Mouse (Mus musculus) lung, embryonic 14.5 days (tissue): Measurements from ENCODE around the gene Otulinl. TPM values are rescaled to one million over a fixed set of nuclear protein-coding genes. Genes with fewer than 3 reads are reported as not detected.

Experiments used
- ATAC-seq: fragments of 200-750 bp; cut with Nextera tagmentation; 2 replicates; pipeline ENCODE4 v1.8.0; 2017; ENCODE audit warnings: mild to moderate bottlenecking, moderate TSS enrichment, moderate library complexity; ENCODE audit not compliant: insufficient read depth
- DNase-seq: peaks from one replicate; pipeline ENCODE4 v3.0.0-alpha.2; 2015
- H3K27ac ChIP-seq: fragments of 300-500 bp; sonication (generic); 2 replicates; pipeline ENCODE4 v1.5.1; 2014; ENCODE audit warnings: low read depth, mild to moderate bottlenecking, moderate library complexity
- H3K27me3 ChIP-seq: fragments of 300-500 bp; sonication (generic); 2 replicates; pipeline ENCODE4 v1.6.1; 2014; ENCODE audit warnings: low read length, control low read depth; ENCODE audit not compliant: insufficient read depth
- H3K36me3 ChIP-seq: fragments of 300-500 bp; sonication (generic); 2 replicates; pipeline ENCODE4 v1.6.1; 2014; ENCODE audit warnings: control low read depth; ENCODE audit not compliant: insufficient read depth
- H3K4me1 ChIP-seq: fragments of 300-500 bp; sonication (generic); 2 replicates; pipeline ENCODE4 v1.6.1; 2014; ENCODE audit warnings: antibody characterized with exemption, control low read depth; ENCODE audit not compliant: insufficient read depth
- H3K4me2 ChIP-seq: fragments of 300-500 bp; sonication (generic); 2 replicates; pipeline ENCODE4 v1.6.1; 2014; ENCODE audit warnings: mild to moderate bottlenecking
- H3K4me3 ChIP-seq: fragments of 300-500 bp; sonication (generic); 2 replicates; pipeline ENCODE4 v1.5.1; 2014; ENCODE audit warnings: low read depth, low read length
- H3K9ac ChIP-seq: fragments of 300-500 bp; sonication (generic); 2 replicates; pipeline ENCODE4 v1.6.1; 2014
- H3K9me3 ChIP-seq: fragments of 300-500 bp; sonication (generic); 2 replicates; pipeline ENCODE4 v1.6.1; 2016; ENCODE audit warnings: low read depth, low read length, control low read depth
- CTCF ChIP-seq: IDR thresholded peaks from 2 replicates; pipeline ENCODE4 v1.5.1; 2016; ENCODE audit warnings: antibody characterized with exemption, low read depth
- WGBS: fragments of 180-500 bp; shearing (Covaris S2); extraction: QIAGEN DNeasy Blood & Tissue Kit; methylation state at CpG from one replicate; pipeline ENCODE4 v1.1.7; 2014; 5-methylcytosine and 5-hydroxymethylcytosine counted together
- polyA plus RNA-seq: library from polyadenylated mRNA; unstranded; fragments of >200 nt; fragmentation: Nextera tagmentation; extraction: Ambion mirVana; gene quantifications from 2 replicates; pipeline ENCODE4 v1.2.1, GENCODE M21; 2014

The Otulinl gene
- polyA plus RNA-seq, 1 experiment from 2014 or later, result 15.8 TPM

DNA sequence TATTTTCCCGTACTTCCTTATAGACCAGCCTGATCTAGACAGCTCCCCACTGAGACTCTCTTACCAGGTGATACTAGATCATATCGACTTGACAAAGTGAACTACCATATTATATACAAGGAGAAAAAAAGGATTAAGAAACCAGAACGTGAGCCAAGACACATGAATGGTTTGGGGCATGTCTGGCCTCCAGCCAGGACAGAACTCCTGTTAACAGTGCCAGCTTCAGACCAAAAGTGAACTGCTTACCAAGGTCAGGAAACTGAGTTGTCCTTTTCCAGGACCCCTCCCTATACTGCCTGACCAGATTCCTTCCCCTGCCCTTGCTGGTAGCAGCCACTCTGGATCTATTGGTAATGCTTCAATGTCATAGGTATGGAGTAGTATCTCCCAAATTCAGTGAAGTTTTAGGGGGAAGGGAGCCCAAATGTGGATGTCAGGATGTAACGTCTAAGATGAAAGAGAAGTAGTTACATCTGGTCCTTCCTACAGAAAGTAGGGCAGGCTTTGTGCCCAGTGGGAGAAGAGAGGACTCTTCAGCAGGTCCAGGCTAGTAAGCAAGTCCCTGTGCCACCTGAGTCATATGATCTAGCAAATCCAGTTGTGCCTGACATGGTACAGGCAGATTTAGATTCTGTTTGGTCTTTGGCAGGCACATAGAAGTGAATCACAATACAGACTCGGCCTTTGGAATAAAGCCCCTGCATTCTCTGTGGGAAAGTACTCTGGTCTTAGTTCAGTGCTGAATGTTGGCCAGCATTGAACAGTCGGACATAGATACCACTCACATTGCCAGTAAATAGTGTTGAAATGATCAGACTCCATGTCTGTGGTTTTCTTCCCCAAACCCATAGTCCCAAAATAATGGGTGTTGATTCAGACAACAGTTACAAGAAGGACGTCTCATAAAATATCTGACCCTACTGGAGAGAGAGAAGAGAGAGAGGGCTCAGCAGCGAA, 47.2 kb downstream of the Otulinl start:
- no peaks in the 10 kb centered on the region for H3K36me3 ChIP-seq
- no peak for DNase-seq

DNA sequence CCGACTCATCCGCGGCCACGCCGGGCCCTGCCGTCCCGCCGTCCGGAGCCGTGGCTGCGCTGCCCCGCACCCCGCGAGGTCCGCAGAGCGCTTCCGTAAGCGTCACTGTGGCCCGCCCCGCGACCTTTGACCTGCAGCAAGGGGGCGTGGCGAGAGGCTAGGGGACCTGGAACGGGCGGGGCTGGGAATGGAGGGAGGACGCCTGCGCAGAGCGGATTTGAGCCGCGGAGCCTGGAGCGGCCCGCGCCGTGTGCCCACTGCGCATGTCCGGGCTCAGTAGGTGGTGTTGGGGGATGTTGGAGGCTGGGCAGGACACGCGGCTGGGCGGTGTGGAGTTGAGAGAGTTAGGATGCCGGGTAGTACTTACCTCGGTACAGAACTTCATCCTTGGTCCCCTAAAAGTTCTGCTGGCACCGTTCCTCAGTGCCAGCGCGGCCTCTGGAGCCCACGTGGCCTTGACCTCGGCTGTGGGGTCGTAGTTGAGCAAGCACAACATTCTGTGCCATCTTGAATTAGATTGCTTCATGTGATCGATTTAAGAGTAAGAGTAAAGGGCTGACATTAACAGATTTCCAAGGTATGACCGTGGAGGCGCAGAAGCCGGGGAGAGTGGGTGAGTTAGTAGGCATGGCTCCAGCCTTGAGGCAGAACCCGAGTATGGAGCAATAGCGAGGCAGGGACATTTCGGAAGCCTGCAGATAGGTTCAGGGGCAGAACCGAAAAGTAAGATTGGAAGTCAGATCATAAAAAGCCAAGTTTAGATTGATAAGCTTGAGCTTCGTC, 50.6 kb downstream of the Otulinl start, which contains the start of gene Otulin:
Gene Otulin, minus strand, starts transcription at position 93 of the 783 bp plus-strand sequence.
- peaks cover 10% of the 10 kb centered on the region for H3K4me1 ChIP-seq
- TF ChIP-seq CTCF, result no peak
- no peaks in the 10 kb centered on the region for H3K9me3 ChIP-seq
- 6% methylated on average over 56 of the region's 56 CpGs for WGBS
- H3K36me3 ChIP-seq, result peaks cover 7% of the 10 kb centered on the region; the same call in 1 of the 2 replicates
- DNase-seq (peak; percentile 99), ATAC-seq (peak; percentile 99)
- H3K27me3 ChIP-seq, result no peaks in the 10 kb centered on the region
- peak within 1 kb of the TSS; percentile 86 for H3K9ac ChIP-seq
- H3K27ac ChIP-seq, result peak within 1 kb of the TSS; percentile 58; the same call in 1 of the 2 replicates
- peak within 1 kb of the TSS; percentile 89 for H3K4me2 ChIP-seq
- peak within 1 kb of the TSS; percentile 90 for H3K4me3 ChIP-seq

More for the DNA sequence above, 47.2 kb downstream of the Otulinl start:
- TF ChIP-seq CTCF, result no peak
- H3K27me3 ChIP-seq, result no peaks in the 10 kb centered on the region
- 73% methylated on average over 8 of the region's 8 CpGs for WGBS
- no peak for ATAC-seq
- peaks cover 6% of the 10 kb centered on the region; the same call in 1 of the 2 replicates for H3K4me1 ChIP-seq
- no peak overlapping the region for H3K4me3 ChIP-seq
- no peaks in the 10 kb centered on the region for H3K9me3 ChIP-seq
- no peak overlapping the region for H3K9ac ChIP-seq
- no peak overlapping the region for H3K27ac ChIP-seq
- H3K4me2 ChIP-seq, result no peak overlapping the region

DNA sequence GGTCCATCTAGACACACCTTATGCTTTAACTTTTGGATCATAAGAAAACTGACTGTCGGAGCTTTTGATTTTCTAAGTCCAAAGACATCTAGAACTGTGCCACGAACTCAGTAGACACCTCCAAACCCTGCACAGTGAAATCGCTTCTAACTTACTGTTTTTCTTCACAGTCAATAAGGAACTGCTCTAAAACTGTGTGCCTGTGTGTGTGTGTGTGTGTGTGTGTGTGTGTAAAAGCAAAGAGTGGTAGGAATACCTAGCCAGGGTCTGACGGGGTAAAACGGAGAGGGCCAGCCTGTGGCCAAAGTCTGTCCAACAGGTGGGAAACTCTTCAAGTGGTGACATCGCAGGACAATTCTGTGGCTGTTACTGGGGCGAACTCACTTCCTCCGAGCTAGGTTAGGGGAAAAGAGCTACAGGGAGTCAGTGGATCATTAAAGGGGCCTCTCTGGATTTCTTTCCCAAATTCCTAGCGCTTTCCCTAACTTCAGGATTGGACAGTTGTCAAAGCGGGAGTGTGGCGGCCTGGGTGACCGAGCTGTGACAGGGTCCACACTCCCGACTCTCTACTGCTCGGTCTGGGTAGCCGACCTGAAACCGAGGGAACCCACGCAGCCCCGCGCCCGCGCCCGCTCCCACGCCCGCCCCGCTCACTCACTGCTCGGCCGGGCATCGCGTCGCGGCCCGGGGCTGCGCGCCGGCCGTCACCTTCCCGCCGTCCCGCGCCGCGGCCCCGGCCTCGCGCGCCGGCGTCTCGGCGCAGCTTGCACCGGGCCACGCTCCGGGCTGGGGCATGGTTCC, 51.4 kb downstream of the Otulinl start:
- Histone ChIP-seq H3K9me3 (no peaks in the 10 kb centered on the region), H3K27me3 (no peaks in the 10 kb centered on the region), H3K36me3 (peaks cover 15% of the 10 kb centered on the region; the same call in 1 of the 2 replicates), H3K9ac (peak overlapping the region; percentile 86), H3K4me3 (peak overlapping the region; percentile 90), H3K4me1 (peaks cover 10% of the 10 kb centered on the region), H3K4me2 (peak overlapping the region; percentile 84), H3K27ac (peak overlapping the region; percentile 30; the same call in 1 of the 2 replicates)
- DNase-seq (peak; percentile 47), ATAC-seq (peak; percentile 74; the same call in 1 of the 2 replicates)
- no peak for TF ChIP-seq CTCF
- WGBS, result 1% methylated on average over 50 of the region's 53 CpGs

DNA sequence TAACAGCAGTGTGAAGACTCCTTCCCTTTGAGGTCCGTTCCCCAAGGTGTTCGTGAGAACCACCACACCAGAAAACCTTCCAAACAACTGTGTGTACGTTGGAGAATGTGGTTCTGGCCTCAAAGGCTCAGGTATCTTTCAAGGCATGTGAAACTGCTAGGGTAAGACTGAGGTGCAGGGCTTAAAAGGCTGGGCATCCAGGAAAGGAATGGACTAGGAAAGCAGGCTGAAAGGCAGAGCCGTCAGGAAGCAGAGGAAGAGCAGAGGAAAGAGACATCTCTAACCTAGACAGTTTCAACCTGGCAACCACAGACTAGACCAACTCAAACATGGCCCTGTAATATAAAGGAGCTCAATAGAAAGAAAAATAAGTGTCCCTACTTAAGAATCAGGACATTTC, 52.3 kb downstream of the Otulinl start:
- WGBS, result 77% methylated on average over 4 of the region's 4 CpGs
- Histone ChIP-seq H3K9ac (peak overlapping the region; percentile 86; the same call in 1 of the 2 replicates), H3K36me3 (peaks cover 23% of the 10 kb centered on the region; the same call in 1 of the 2 replicates), H3K4me1 (peaks cover 10% of the 10 kb centered on the region), H3K4me2 (peak overlapping the region; percentile 84), H3K27me3 (no peaks in the 10 kb centered on the region), H3K9me3 (no peaks in the 10 kb centered on the region), H3K27ac (no peak overlapping the region), H3K4me3 (peak overlapping the region; percentile 90; the same call in 1 of the 2 replicates)
- ATAC-seq, result no peak
- TF ChIP-seq CTCF, result no peak
- no peak for DNase-seq

DNA sequence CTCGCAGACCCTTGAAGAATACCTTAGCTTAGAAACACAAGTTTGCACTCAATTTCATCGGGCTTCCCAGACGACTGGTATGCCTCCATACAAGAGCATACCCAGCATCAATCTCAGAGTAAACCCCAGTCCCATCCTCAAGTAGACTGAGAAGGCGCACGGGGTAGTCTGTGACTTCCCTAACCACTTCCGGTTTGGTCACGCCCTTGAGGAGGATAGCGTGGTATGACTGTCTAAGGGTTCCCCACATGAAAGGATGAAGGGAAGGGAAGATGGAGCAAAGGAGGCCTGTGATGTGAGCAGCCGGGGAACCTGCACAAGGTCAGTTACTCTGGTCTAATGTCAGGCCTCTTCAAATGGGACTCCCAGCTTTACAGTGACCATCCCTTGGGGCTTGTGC, 53.6 kb downstream of the Otulinl start:
- TF ChIP-seq CTCF, result no peak
- Histone ChIP-seq H3K9me3 (no peaks in the 10 kb centered on the region), H3K4me3 (no peak overlapping the region), H3K4me2 (no peak overlapping the region), H3K27me3 (no peaks in the 10 kb centered on the region), H3K9ac (no peak overlapping the region), H3K36me3 (peaks cover 30% of the 10 kb centered on the region; the same call in 1 of the 2 replicates), H3K27ac (no peak overlapping the region), H3K4me1 (peaks cover 10% of the 10 kb centered on the region)
- DNase-seq (no peak), ATAC-seq (no peak)
- WGBS, result 88% methylated on average over 9 of the region's 9 CpGs

DNA sequence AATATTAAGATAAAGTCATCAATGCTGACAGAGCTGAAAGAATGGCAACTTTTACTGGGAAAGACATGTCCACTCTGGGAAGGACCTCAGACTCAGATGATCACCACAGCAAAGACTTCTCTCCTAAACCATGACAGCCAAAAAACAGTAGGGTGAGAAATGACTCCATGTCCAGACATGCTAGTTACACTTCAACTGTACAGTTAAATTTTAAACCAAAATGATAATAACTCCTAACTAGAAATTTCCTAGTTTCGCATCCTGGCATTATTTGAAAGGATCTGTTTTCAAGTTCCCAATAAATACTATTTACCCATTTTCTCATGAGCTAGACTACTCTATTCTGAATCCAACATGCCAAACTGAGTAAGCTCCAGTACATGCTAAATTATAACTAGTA, 55.1 kb downstream of the Otulinl start:
- ATAC-seq (no peak), DNase-seq (no peak)
- Histone ChIP-seq H3K9ac (no peak overlapping the region), H3K4me2 (no peak overlapping the region), H3K27me3 (no peaks in the 10 kb centered on the region), H3K27ac (no peak overlapping the region), H3K4me3 (no peak overlapping the region), H3K36me3 (peaks cover 39% of the 10 kb centered on the region), H3K9me3 (no peaks in the 10 kb centered on the region), H3K4me1 (peaks cover 10% of the 10 kb centered on the region)
- TF ChIP-seq CTCF, result no peak
- 92% methylated on average over 1 of the region's 1 CpGs for WGBS
